Mouse (Mus musculus) B cell, adult 67 days (primary cell): ENCODE data around the gene D10Wsu102e. TPM values are rescaled to one million over a fixed set of nuclear protein-coding genes. Genes with fewer than 3 reads are reported as not detected.

Source experiments
- total RNA-seq, 2 experiments: library from RNA; stranded (reverse); gene quantifications; 4 replicates each; pipeline ENCODE4 v1.2.4; 2023

The D10Wsu102e gene
- 1 to 10 TPM; 2.8 to 3.7 TPM for total RNA-seq

GRCm38 (mm10) chr10:83359956-83360355 is at the start of gene D10Wsu102e:
Gene D10Wsu102e, plus strand, starts transcription at chr10:83360221.

GRCm38 (mm10) chr10:83337159-83337951 is 22.7 kb upstream of the D10Wsu102e start, which contains the start of gene Slc41a2:
Gene Slc41a2, minus strand, starts transcription at chr10:83337882.

GRCm38 (mm10) chr10:83533910-83534283 is 173.9 kb downstream of the D10Wsu102e start, which contains the start of gene Aldh1l2:
Gene Aldh1l2, minus strand, starts transcription at chr10:83534140.

Other genes with a start within 250 kb of the D10Wsu102e start
- 10 to 100 TPM; 56.3 to 62.7 TPM for gene Slc41a2, start 22.3 kb upstream of the D10Wsu102e start, total RNA-seq
- not detected for gene Aldh1l2, start 173.9 kb downstream of the D10Wsu102e start, total RNA-seq
- gene Washc4, start 183.5 kb downstream of the D10Wsu102e start, total RNA-seq = 10 to 100 TPM; 53.1 to 63.8 TPM